ENCODE assay signal across 29 mouse cellular contexts in the genomic region with DNA sequence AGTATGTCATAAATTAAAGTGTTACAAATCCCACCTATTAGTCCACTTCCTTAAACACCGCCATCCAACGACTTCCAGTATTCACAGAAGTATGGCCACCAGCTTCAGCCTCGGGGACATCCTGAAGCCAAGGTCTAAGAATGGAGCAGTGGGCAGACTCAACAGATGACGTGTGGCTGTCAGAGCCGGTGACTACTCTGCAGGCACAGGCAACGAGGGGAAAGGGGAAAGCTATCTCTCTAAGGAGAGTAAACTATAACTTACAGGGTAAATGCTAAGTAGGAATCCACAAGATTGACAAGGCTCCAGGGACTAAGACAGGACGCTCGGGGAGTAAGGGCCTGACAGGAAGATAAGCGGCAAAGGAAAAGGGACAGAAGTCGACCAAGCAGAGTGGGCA. TPM values are rescaled to one million over a fixed set of nuclear protein-coding genes. Genes with fewer than 3 reads are reported as not detected.
DNase-seq lines count a peak whose midpoint lies in the region.
"Had no signal": no experiment of that assay in that cellular context is flagged by ENCODE, and none has a peak within 500 bp of the region (broad histone marks: within the 10 kb centered on the region; RNA-seq: fewer than 3 reads in every experiment).

No protein-coding gene starts in this region.

- WGBS in heart, embryonic 10.5 days = 34% methylated on average over 10 of the region's 10 CpGs

- peaks cover 17% of the 10 kb centered on the region for H3K36me3 ChIP-seq in heart, embryonic 10.5 days

- H3K4me1 ChIP-seq in heart, embryonic 10.5 days = peaks cover 39% of the 10 kb centered on the region
- H3K4me1 ChIP-seq in brown adipose tissue, adult 24 weeks (ENCODE audit: control insufficient read depth, insufficient read depth, insufficient read length, low read length) = peaks cover 3% of the 10 kb centered on the region; the same call in 1 of the 2 replicates

- H3K27ac ChIP-seq in heart, embryonic 10.5 days = peak overlapping the region; percentile 79
- peak overlapping the region; percentile 90 for H3K27ac ChIP-seq in brown adipose tissue, adult 24 weeks (replicated peaks; ENCODE audit: low read depth, low read length)
- H3K27ac ChIP-seq: embryonic facial prominence, embryonic 12.5 days; forebrain, embryonic 13.5 days; midbrain, embryonic 13.5 days; neural tube, embryonic 13.5 days; stomach, postnatal 0 days had no signal

- no peaks in the 10 kb centered on the region for H3K27me3 ChIP-seq in heart, embryonic 10.5 days (ENCODE audit: insufficient read depth, poor library complexity, severe bottlenecking)
- H3K27me3 ChIP-seq: embryonic facial prominence, embryonic 12.5 days; forebrain, embryonic 13.5 days; midbrain, embryonic 13.5 days; neural tube, embryonic 13.5 days; Patski had no signal

- H3K4me3 ChIP-seq in heart, embryonic 10.5 days = peak overlapping the region; percentile 31; the same call in 1 of the 2 replicates
- H3K4me3 ChIP-seq in brown adipose tissue, adult 24 weeks (ENCODE audit: insufficient read depth, low read depth, low read length) = no peak overlapping the region
- H3K4me3 ChIP-seq: embryonic facial prominence, embryonic 12.5 days; erythroblast, embryonic 14.5 days; forebrain, embryonic 13.5 days; midbrain, embryonic 13.5 days; neural tube, embryonic 13.5 days had no signal

- H3K9me3 ChIP-seq in heart, embryonic 10.5 days = 0 out of 2 replicates have a peak, but pooled peaks cover 5% of the 10 kb centered on the region
- H3K9me3 ChIP-seq: embryonic facial prominence, embryonic 12.5 days; neural tube, embryonic 13.5 days had no signal

- DNase-seq in heart, embryonic 10.5 days (ENCODE audit: low spot score) = no peak
- no peak for DNase-seq in heart, adult 8-10 months (ENCODE audit: low spot score)
- peak; percentile 36 for DNase-seq in kidney, adult 18-20 months
- DNase-seq in kidney, postnatal 10 days = no peak
- DNase-seq in adipocyte (ENCODE audit: low spot score) = peak; percentile 40
- DNase-seq in layer of hippocampus, adult 11-12 months (ENCODE audit: low spot score) = no peak
- DNase-seq: cerebellum, adult 9-10 months; left cerebral cortex, postnatal 4 days; liver; lung, adult 18-20 months; lung, postnatal 14 days; right cerebral cortex, adult 18-20 months had no signal

RNA-seq across cellular contexts. Expression of a gene that starts 5.6 kb away (rescaled TPM):
- 46.0 and 61.0 TPM in 2 replicates for polyA plus RNA-seq in heart, embryonic 10.5 days (2016; fragmentation: Nextera tagmentation; extraction: Ambion mirVana)
- 100 to 1,000 TPM in 3 of 4 experiments, 10 to 100 TPM in 1; 87.9 to 107 (median 103) TPM for total RNA-seq in heart, adult 8-10 months (2022)
- polyA plus RNA-seq in brown adipose tissue, adult 24 weeks (2012; ENCODE audit: insufficient read depth, insufficient read length, missing spikeins) = 26.0 and 30.4 TPM in 2 replicates

RNA-seq across cellular contexts. Expression of a gene that starts 27.5 kb away (rescaled TPM):
- not detected in 2 replicates for polyA plus RNA-seq in heart, embryonic 10.5 days (2016; fragmentation: Nextera tagmentation; extraction: Ambion mirVana)
- total RNA-seq in heart, adult 8-10 months (2022) = not detected
- not detected in 2 replicates for polyA plus RNA-seq in brown adipose tissue, adult 24 weeks (2012; ENCODE audit: insufficient read depth, insufficient read length, missing spikeins)
- total RNA-seq: common myeloid progenitor, adult 5-6 weeks; ES-E14; gastrocnemius, adult 8-10 months; hematopoietic stem cell, adult 5-6 weeks; left cerebral cortex, adult 18-20 months; left cerebral cortex, postnatal 4 days; megakaryocyte, adult 5-6 weeks had no signal
- polyA plus RNA-seq: embryonic facial prominence, embryonic 12.5 days; erythroblast, embryonic 14.5 days; forebrain, embryonic 13.5 days; frontal cortex, adult 2 months; hindbrain, embryonic 16.5 days; intestine, embryonic 16.5 days; midbrain, embryonic 13.5 days; neural tube, embryonic 13.5 days; Patski; stomach, postnatal 0 days had no signal

RNA-seq across cellular contexts. Expression of a gene that starts 41.2 kb away (rescaled TPM):
- polyA plus RNA-seq in heart, embryonic 10.5 days (2016; fragmentation: Nextera tagmentation; extraction: Ambion mirVana) = 0.18 and 0.20 TPM in 2 replicates
- 1 to 10 TPM; 7.1 to 8.0 (median 7.4) TPM for total RNA-seq in heart, adult 8-10 months (2022)
- polyA plus RNA-seq in brown adipose tissue, adult 24 weeks (2012; ENCODE audit: insufficient read depth, insufficient read length, missing spikeins) = not detected in 2 replicates
- total RNA-seq: common myeloid progenitor, adult 5-6 weeks; hematopoietic stem cell, adult 5-6 weeks; megakaryocyte, adult 5-6 weeks had no signal
- polyA plus RNA-seq: erythroblast, embryonic 14.5 days; intestine, embryonic 16.5 days; neural tube, embryonic 13.5 days; Patski had no signal

RNA-seq across cellular contexts. Expression of a gene that starts 48.2 kb away (rescaled TPM):
- polyA plus RNA-seq in heart, embryonic 10.5 days (2016; fragmentation: Nextera tagmentation; extraction: Ambion mirVana) = 0.33 and 0.49 TPM in 2 replicates
- 1 to 10 TPM in 3 of 4 experiments, under 1 TPM in 1; 0.50 to 2.0 (median 1.2) TPM for total RNA-seq in heart, adult 8-10 months (2022)
- not detected in 2 replicates for polyA plus RNA-seq in brown adipose tissue, adult 24 weeks (2012; ENCODE audit: insufficient read depth, insufficient read length, missing spikeins)
- total RNA-seq: common myeloid progenitor, adult 5-6 weeks; hematopoietic stem cell, adult 5-6 weeks had no signal
- polyA plus RNA-seq: erythroblast, embryonic 14.5 days had no signal

Comparison
In these comparisons a context has a peak if more than half of its experiments do, and no peak if none do; other contexts are left out.
1. DNase-seq: peak in kidney, adult 18-20 months (single experiment) and adipocyte (single experiment); none in heart, embryonic 10.5 days (single experiment), heart, adult 8-10 months (single experiment), kidney, postnatal 10 days (single experiment) and layer of hippocampus, adult 11-12 months (single experiment).